Comparison of ENCODE assay signal across 8 mouse cellular contexts in genomic region chr16:31354341-31355329, GRCm38 (mm10). TPM values are rescaled to one million over a fixed set of nuclear protein-coding genes. Genes with fewer than 3 reads are reported as not detected.
A peak's percentile ranks its signal among the peaks of the same experiment; 100 is the strongest.
DNase-seq lines count a peak whose midpoint lies in the region; ATAC-seq lines count a peak whose summit lies in the region.

No protein-coding gene starts in this region.

- WGBS in hindbrain, embryonic 11.5 days, result 29% methylated on average over 17 of the region's 17 CpGs

- H3K27me3 ChIP-seq in hindbrain, embryonic 11.5 days (ENCODE audit: control insufficient read depth, insufficient read depth, low read length), result no peaks in the 10 kb centered on the region

- peak; percentile 64 for DNase-seq in MN1 (ENCODE audit: low spot score)
- peak; percentile 61 to 81 for DNase-seq in cerebellum, adult 18-20 months
- DNase-seq in forelimb bud, embryonic 11.5 days (ENCODE audit: low read depth, low spot score), result peak; percentile 88
- DNase-seq in hindbrain, embryonic 11.5 days (ENCODE audit: low spot score), result peak; percentile 89
- DNase-seq in layer of hippocampus, postnatal 36 days, result peak; percentile 34 to 62
- DNase-seq in lung, postnatal 36 days, result peak; percentile 80
- peak; percentile 47 for DNase-seq in right cerebral cortex, adult 18-20 months
- DNase-seq in urinary bladder, postnatal 14 days (ENCODE audit: low spot score), result peak; percentile 68

- no peak overlapping the region for H3K4me2 ChIP-seq in hindbrain, embryonic 11.5 days (replicated peaks; ENCODE audit: low read depth, low read length)

- no peak overlapping the region for H3K4me3 ChIP-seq in hindbrain, embryonic 11.5 days (ENCODE audit: low read depth, low read length)

- no peaks in the 10 kb centered on the region for H3K9me3 ChIP-seq in hindbrain, embryonic 11.5 days (ENCODE audit: control insufficient read depth, low read length)

- ATAC-seq in hindbrain, embryonic 11.5 days (ENCODE audit: low FRiP score), result peak; percentile 56; the same call in 1 of the 2 replicates

- no peaks in the 10 kb centered on the region for H3K4me1 ChIP-seq in hindbrain, embryonic 11.5 days (replicated peaks; ENCODE audit: control insufficient read depth, insufficient read depth, low read length)

- H3K27ac ChIP-seq in hindbrain, embryonic 11.5 days (ENCODE audit: low read depth, low read length), result no peak overlapping the region

- H3K9ac ChIP-seq in hindbrain, embryonic 11.5 days (ENCODE audit: low read depth, low read length), result no peak overlapping the region

- no peaks in the 10 kb centered on the region for H3K36me3 ChIP-seq in hindbrain, embryonic 11.5 days (ENCODE audit: control insufficient read depth, insufficient read depth, low read length)

RNA-seq across cellular contexts. Expression of gene Apod, which starts 40.0 kb away (rescaled TPM):
- polyA plus RNA-seq in hindbrain, embryonic 11.5 days (2014; fragmentation: Nextera tagmentation; extraction: Ambion mirVana), result 51.1 and 68.0 TPM in 2 replicates
- 100 to 1,000 TPM; 103 to 127 TPM for total RNA-seq in layer of hippocampus, postnatal 36 days (2021)
